Mouse (Mus musculus): Measurements from ENCODE around the gene Gmip.

Gmip gene

GRCm38 (mm10) chr8:69861251-69861650, 52.8 kb downstream of the Gmip start:
- no peak for DNase-seq (ENCODE audit: low spot score)

GRCm38 (mm10) chr8:69863387-69864020, 55.0 kb downstream of the Gmip start:
- DNase-seq (ENCODE audit: low spot score): no peak

- no peak for DNase-seq (ENCODE audit: low spot score)
Observed at GRCm38 (mm10) chr8:69864180-69864579, 55.7 kb downstream of the Gmip start.

- no peak for DNase-seq (ENCODE audit: low spot score)
Observed at GRCm38 (mm10) chr8:69867696-69868326, 59.3 kb downstream of the Gmip start.

- no peak for DNase-seq (ENCODE audit: low spot score)
Observed at GRCm38 (mm10) chr8:69870003-69870765, 61.7 kb downstream of the Gmip start.

GRCm38 (mm10) chr8:69870907-69871306, 62.4 kb downstream of the Gmip start:
- DNase-seq (ENCODE audit: low spot score): no peak
